Mouse (Mus musculus) liver, embryonic 14.5 days (tissue): ENCODE data around the gene Dnaic1. TPM values are rescaled to one million over a fixed set of nuclear protein-coding genes. Genes with fewer than 3 reads are reported as not detected.

Experiments used
- ATAC-seq: fragments of 200-750 bp; cut with Nextera tagmentation; 2 replicates; pipeline ENCODE4 v1.8.0; 2017; ENCODE audit warnings: moderate number of reproducible peaks, mild to moderate bottlenecking, moderate library complexity; ENCODE audit not compliant: insufficient read depth
- DNase-seq, 3 experiments: peaks; one replicate each; pipeline ENCODE4 v3.0.0-alpha.2; 2012 to 2013; ENCODE audit warnings: low read depth in 3 of 3, low spot score in 3 of 3
- H3K27ac ChIP-seq: fragments of 300-500 bp; sonication (generic); 2 replicates; pipeline ENCODE4 v1.5.1; 2014; ENCODE audit warnings: moderate library complexity, mild to moderate bottlenecking, control low read depth, inconsistent platforms
- H3K27me3 ChIP-seq: fragments of 300-500 bp; sonication (generic); 2 replicates; pipeline ENCODE4 v1.6.1; 2014; ENCODE audit warnings: mild to moderate bottlenecking, low read length, moderate library complexity; ENCODE audit not compliant: control insufficient read depth, insufficient read depth
- H3K36me3 ChIP-seq: fragments of 300-500 bp; sonication (generic); replicated peaks from 2 replicates; pipeline ENCODE4 v1.6.1; 2014; ENCODE audit warnings: low read depth; ENCODE audit not compliant: control insufficient read depth, insufficient read depth
- H3K4me1 ChIP-seq, 2 experiments: fragments of 200-500 bp in 1 of 2; fragments of 300-500 bp in 1 of 2; sonication (generic) in 1 of 2; replicated peaks; 2 replicates each; pipeline ENCODE4 v1.6.1; 2012 to 2014; ENCODE audit warnings: antibody characterized with exemption in 1 of 2, inconsistent platforms in 1 of 2, low read length in 1 of 2; ENCODE audit not compliant: control insufficient read depth in 2 of 2, insufficient read depth in 2 of 2
- H3K4me2 ChIP-seq: fragments of 300-500 bp; sonication (generic); 2 replicates; pipeline ENCODE4 v1.6.1; 2014; ENCODE audit warnings: low read depth, mild to moderate bottlenecking, control low read depth, moderate library complexity
- H3K4me3 ChIP-seq, 2 experiments: fragments of 200-500 bp in 1 of 2; fragments of 300-500 bp in 1 of 2; sonication (generic) in 1 of 2; 2 replicates each; pipeline ENCODE4 v1.5.1; 2012 to 2014; ENCODE audit warnings: low read depth in 2 of 2, low read length in 2 of 2, mild to moderate bottlenecking in 2 of 2, control low read depth in 1 of 2, inconsistent platforms in 1 of 2, moderate library complexity in 1 of 2; ENCODE audit not compliant: insufficient read depth in 1 of 2
- H3K9ac ChIP-seq: fragments of 300-500 bp; sonication (generic); replicated peaks from 2 replicates; pipeline ENCODE4 v1.6.1; 2014; ENCODE audit warnings: mild to moderate bottlenecking, control low read depth, moderate library complexity
- H3K9me3 ChIP-seq: fragments of 300-500 bp; sonication (generic); 2 replicates; pipeline ENCODE4 v1.6.1; 2016; ENCODE audit warnings: low read length, mixed read lengths; ENCODE audit not compliant: control insufficient read depth
- CTCF ChIP-seq: IDR thresholded peaks from 2 replicates; pipeline ENCODE4 v1.5.1; 2016; ENCODE audit warnings: antibody characterized with exemption, low read depth, control low read depth
- EP300 ChIP-seq: IDR thresholded peaks from 2 replicates; pipeline ENCODE4 v1.6.1; 2016; ENCODE audit warnings: antibody characterized with exemption, low read depth
- WGBS: fragments of 180-500 bp; shearing (Covaris S2); extraction: QIAGEN DNeasy Blood & Tissue Kit; methylation state at CpG from one replicate; pipeline ENCODE4 v1.1.7; 2014; ENCODE audit not compliant: insufficient replicate concordance; 5-methylcytosine and 5-hydroxymethylcytosine counted together
- polyA plus RNA-seq, 2 experiments: library from polyadenylated mRNA; depleted of rRNA in 1 of 2; stranded (reverse) in 1 of 2; unstranded in 1 of 2; fragments of >200 nt; fragmentation: Nextera tagmentation in 1 of 2; extraction: Ambion mirVana in 1 of 2; gene quantifications; 2 replicates each; pipeline versions ENCODE4 v1.2.1 to v1.2.3; 2012 to 2014

Gene Dnaic1
- polyA plus RNA-seq, 2 experiments, result 1.9 to 2.6 TPM

- no peak for TF ChIP-seq CTCF
- TF ChIP-seq EP300, result no peak
- Histone ChIP-seq H3K4me2 (peak within 1 kb of the TSS; percentile 53), H3K9ac (no peak within 1 kb of the TSS), H3K4me1 (peaks cover 0 to 8% of the 10 kb centered on the region in 2 experiments; a peak in 2 of 4 replicates), H3K4me3 (peak within 1 kb of the TSS; percentile 24 to 40), H3K36me3 (no peaks in the 10 kb centered on the region), H3K27me3 (peaks cover 7% of the 10 kb centered on the region), H3K9me3 (no peaks in the 10 kb centered on the region), H3K27ac (no peak within 1 kb of the TSS)
- WGBS, result under 1% methylated on average over 61 of the region's 74 CpGs
- DNase-seq (peak; percentile 73 to 78 (median 74)), ATAC-seq (peak; percentile 87)
Observed at GRCm38 (mm10) chr4:41639913-41640507, 70.4 kb downstream of the Dnaic1 start, which contains the start of gene Enho. Enho (minus strand) TSS chr4:41640324.

- Histone ChIP-seq H3K9ac (no peak overlapping the region), H3K4me1 (peaks cover 0 to 8% of the 10 kb centered on the region in 2 experiments; a peak in 2 of 4 replicates), H3K4me2 (no peak overlapping the region), H3K9me3 (no peaks in the 10 kb centered on the region), H3K27ac (no peak overlapping the region), H3K36me3 (no peaks in the 10 kb centered on the region), H3K4me3 (no peak overlapping the region), H3K27me3 (peaks cover 7% of the 10 kb centered on the region)
- 67% methylated on average over 6 of the region's 6 CpGs for WGBS
- DNase-seq, result no peak
- TF ChIP-seq CTCF (no peak), EP300 (no peak)
- ATAC-seq, result no peak
Observed at GRCm38 (mm10) chr4:41641199-41641822, 71.7 kb downstream of the Dnaic1 start.

GRCm38 (mm10) chr4:41645488-41645887, 75.9 kb downstream of the Dnaic1 start:
- no peak for DNase-seq
- H3K27me3 ChIP-seq, result no peaks in the 10 kb centered on the region
- H3K9me3 ChIP-seq, result no peaks in the 10 kb centered on the region
- no peaks in the 10 kb centered on the region for H3K36me3 ChIP-seq
- TF ChIP-seq CTCF (peak; percentile 36; the same call in 1 of the 2 replicates), EP300 (no peak)
- no peak overlapping the region for H3K27ac ChIP-seq
- no peak for ATAC-seq
- H3K4me1 ChIP-seq, result peaks cover 0 to 10% of the 10 kb centered on the region in 2 experiments; a peak in 2 of 4 replicates
- no peak overlapping the region for H3K9ac ChIP-seq
- H3K4me2 ChIP-seq, result no peak overlapping the region
- WGBS, result 11% methylated on average over 5 of the region's 5 CpGs
- no peak overlapping the region for H3K4me3 ChIP-seq

GRCm38 (mm10) chr4:41648157-41648556, 78.6 kb downstream of the Dnaic1 start:
- Histone ChIP-seq H3K4me2 (no peak overlapping the region), H3K27ac (no peak overlapping the region), H3K9me3 (no peaks in the 10 kb centered on the region), H3K36me3 (no peaks in the 10 kb centered on the region), H3K4me1 (peaks cover 0 to 8% of the 10 kb centered on the region in 2 experiments; a peak in 2 of 4 replicates), H3K27me3 (no peaks in the 10 kb centered on the region), H3K4me3 (no peak overlapping the region), H3K9ac (no peak overlapping the region)
- ATAC-seq (peak; percentile 23; the same call in 1 of the 2 replicates), DNase-seq (no peak)
- TF ChIP-seq CTCF, result no peak
- TF ChIP-seq EP300, result no peak
- WGBS, result 50% methylated on average over 4 of the region's 4 CpGs

- peak overlapping the region; percentile 9; the same call in 1 of the 2 replicates for H3K4me2 ChIP-seq
Observed at GRCm38 (mm10) chr4:41648627-41649026, 79.1 kb downstream of the Dnaic1 start.

More at GRCm38 (mm10) chr4:41648627-41649026, 79.1 kb downstream of the Dnaic1 start:
- Histone ChIP-seq H3K9ac (no peak overlapping the region), H3K36me3 (no peaks in the 10 kb centered on the region), H3K4me3 (no peak overlapping the region), H3K27ac (no peak overlapping the region), H3K27me3 (no peaks in the 10 kb centered on the region), H3K4me1 (peaks cover 0 to 8% of the 10 kb centered on the region in 2 experiments; a peak in 2 of 4 replicates), H3K9me3 (no peaks in the 10 kb centered on the region)
- peak; percentile 77 for ATAC-seq
- DNase-seq, result peak in 2 of 3 experiments; percentile 33 to 39
- TF ChIP-seq EP300, result peak; percentile 60; the same call in 1 of the 2 replicates
- TF ChIP-seq CTCF, result no peak
- WGBS, result 24% methylated on average over 7 of the region's 7 CpGs
